Mouse (Mus musculus): Measurements from ENCODE around the gene Gab1. TPM values are rescaled to one million over a fixed set of nuclear protein-coding genes. Genes with fewer than 3 reads are reported as not detected.

Gab1 gene
- polyA plus RNA-seq (2016; fragmentation: Nextera tagmentation; extraction: Ambion mirVana): 12.9 and 13.0 TPM in 2 replicates

DNA sequence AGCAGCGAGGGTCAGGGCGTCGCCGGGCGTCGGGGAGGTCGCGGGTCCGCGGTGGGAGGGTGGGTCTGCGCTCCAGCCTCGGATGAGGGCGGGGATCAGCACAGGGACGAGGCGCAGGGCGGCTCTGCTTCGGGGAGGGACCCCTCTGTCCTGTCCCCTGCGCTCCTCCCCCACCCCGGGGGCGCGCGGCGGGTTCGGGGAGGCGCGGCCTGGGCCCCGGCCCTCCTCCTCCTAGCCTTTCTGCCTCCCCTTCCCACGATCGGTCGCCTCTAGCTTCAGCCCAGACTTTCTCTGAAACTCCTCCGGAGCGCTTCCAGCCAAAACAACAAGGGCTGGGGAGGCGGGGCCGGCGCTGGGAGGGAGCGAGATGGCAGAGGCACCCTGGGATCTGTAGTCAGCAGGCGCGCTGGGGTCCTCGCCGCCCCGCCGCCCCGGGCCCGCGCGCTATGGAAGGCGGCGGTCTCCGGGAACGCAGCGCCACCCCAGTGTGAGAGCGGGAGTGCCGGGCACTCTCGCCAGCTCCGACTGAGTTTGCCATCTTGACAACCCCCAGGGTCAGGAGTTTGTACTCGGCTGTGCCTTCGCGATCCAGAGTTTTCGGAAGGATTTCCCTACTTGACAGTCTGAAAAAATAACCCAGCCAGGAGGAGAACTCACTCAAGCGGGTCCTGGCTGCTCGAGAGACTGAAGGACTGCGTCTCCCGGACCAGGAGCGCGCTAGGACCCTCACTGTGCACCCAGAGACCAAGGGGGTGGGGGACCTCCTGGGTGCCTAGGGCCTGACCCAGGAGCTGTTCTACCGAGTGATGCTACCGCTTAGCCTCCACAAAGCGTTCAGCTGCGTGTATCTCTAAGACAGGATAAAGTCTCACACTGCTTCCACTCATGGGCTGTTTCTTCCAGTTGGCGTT, at the start of gene Gab1:
Gene Gab1, minus strand, starts transcription at position 324 of the 911 bp plus-strand sequence.
- Histone ChIP-seq H3K9me3 (replicated peaks) (0 out of 2 replicates have a peak, but pooled peaks cover 2% of the 10 kb centered on the region), H3K36me3 (no peaks in the 10 kb centered on the region), H3K4me1 (peaks cover 37% of the 10 kb centered on the region), H3K27ac (replicated peaks) (peak within 1 kb of the TSS; percentile 94), H3K27me3 (ENCODE audit: low read depth, poor library complexity, severe bottlenecking) (no peaks in the 10 kb centered on the region), H3K4me3 (peak within 1 kb of the TSS; percentile 74)
- 2% methylated on average over 70 of the region's 70 CpGs for WGBS
- peak; percentile 93 for DNase-seq (ENCODE audit: low spot score)

DNA sequence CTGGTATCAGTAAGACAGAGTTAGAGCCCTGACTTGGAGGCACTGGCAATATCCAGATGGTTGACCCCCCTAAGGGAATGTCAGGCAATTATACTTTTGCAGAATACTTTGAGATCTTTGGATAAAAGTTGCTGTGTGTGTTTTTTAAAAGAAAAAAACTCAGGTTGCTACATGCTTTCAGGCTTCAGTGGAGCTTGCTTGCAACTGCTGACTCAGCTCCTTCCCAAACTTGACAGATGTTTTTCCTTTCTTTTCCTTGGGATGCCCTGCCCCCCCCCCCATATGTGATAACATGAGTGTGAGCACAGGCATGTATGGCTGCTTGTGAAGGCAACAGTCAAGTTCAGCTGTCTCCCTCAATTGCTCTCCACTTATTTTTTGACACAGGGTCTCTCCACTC, 48.5 kb upstream of the Gab1 start:
- no peaks in the 10 kb centered on the region for H3K36me3 ChIP-seq
- H3K27ac ChIP-seq (replicated peaks): no peak overlapping the region
- H3K9me3 ChIP-seq (replicated peaks): no peaks in the 10 kb centered on the region
- H3K4me3 ChIP-seq: no peak overlapping the region
- DNase-seq (ENCODE audit: low spot score): no peak
- H3K27me3 ChIP-seq (ENCODE audit: low read depth, poor library complexity, severe bottlenecking): no peaks in the 10 kb centered on the region
- H3K4me1 ChIP-seq: no peaks in the 10 kb centered on the region

DNA sequence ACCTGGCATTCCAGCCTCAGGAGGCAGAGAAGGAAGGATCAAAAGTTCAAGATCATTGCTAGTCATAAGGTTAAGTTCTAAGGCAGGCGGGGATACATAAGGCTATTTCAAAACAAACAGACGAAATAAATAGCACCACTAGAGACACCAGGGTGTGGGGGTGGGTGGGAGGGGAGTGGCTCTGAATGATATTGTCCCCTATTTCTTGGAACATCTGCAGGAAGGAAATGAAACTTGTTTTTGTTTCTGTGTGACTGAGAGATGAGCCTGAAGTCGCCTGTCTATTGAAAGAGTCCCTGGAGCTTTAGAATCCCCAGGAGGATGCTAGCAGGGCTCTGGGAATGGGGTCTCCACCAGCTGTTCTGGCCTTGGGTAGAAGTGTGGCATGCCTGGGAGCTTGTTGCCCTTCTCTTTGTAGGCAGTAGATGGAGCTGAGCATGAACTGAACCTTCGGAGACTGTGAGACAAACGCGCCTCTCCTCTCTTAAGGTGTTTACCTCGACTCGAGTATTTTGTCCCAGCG, 43.5 kb upstream of the Gab1 start:
- DNase-seq (ENCODE audit: low spot score): no peak
- Histone ChIP-seq H3K4me1 (no peaks in the 10 kb centered on the region), H3K4me3 (no peak overlapping the region), H3K27ac (replicated peaks) (no peak overlapping the region), H3K27me3 (ENCODE audit: low read depth, poor library complexity, severe bottlenecking) (no peaks in the 10 kb centered on the region), H3K36me3 (no peaks in the 10 kb centered on the region), H3K9me3 (replicated peaks) (no peaks in the 10 kb centered on the region)
- 75% methylated on average over 9 of the region's 9 CpGs for WGBS

DNA sequence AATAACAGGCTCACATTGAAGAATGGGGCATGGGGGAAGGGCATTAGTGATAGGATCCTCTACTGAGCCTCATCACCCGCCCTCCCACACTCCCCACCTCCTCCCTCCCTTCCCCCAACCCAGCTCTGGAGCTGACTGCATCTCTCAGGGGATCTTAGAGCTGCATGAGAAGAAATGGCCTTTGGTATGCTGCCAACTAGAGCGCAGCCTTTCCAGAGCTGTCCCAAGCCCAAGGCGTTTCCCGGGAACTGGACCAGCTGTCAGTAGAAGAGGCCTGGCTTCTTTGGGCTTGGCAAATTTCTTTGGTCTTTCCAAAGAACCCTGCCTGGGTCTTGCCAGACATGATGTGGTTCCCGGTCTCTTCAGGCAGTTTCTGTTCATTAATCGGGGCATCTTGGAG, 42.3 kb upstream of the Gab1 start:
- no peaks in the 10 kb centered on the region for H3K4me1 ChIP-seq
- H3K36me3 ChIP-seq: no peaks in the 10 kb centered on the region
- H3K27ac ChIP-seq (replicated peaks): no peak overlapping the region
- DNase-seq (ENCODE audit: low spot score): no peak
- no peak overlapping the region for H3K4me3 ChIP-seq
- H3K27me3 ChIP-seq (ENCODE audit: low read depth, poor library complexity, severe bottlenecking): no peaks in the 10 kb centered on the region
- 69% methylated on average over 6 of the region's 6 CpGs for WGBS
- H3K9me3 ChIP-seq (replicated peaks): no peaks in the 10 kb centered on the region

DNA sequence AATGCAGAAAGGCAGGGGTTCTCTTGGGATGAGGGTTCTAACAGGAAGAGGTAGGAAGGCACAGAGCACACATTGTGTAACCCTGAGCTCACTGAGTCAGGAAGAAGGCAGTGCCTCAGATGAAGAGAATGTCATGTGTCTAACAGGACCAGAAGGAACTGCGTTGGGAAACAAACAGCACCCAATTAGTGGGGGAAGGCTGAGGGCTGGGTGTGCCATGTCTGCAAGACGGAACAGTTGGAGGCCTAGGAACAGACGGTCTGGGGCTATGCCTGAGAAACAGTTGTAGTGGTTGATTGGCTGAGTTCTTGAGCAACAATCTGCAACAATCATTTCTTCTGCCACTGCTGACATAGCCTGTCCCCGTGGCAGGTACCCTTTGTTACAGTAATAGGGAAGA, 38.8 kb upstream of the Gab1 start:
- H3K27ac ChIP-seq (replicated peaks): no peak overlapping the region
- no peaks in the 10 kb centered on the region for H3K36me3 ChIP-seq
- DNase-seq (ENCODE audit: low spot score): no peak
- WGBS: 81% methylated on average over 4 of the region's 4 CpGs
- H3K4me3 ChIP-seq: no peak overlapping the region
- H3K4me1 ChIP-seq: no peaks in the 10 kb centered on the region
- H3K9me3 ChIP-seq (replicated peaks): no peaks in the 10 kb centered on the region
- no peaks in the 10 kb centered on the region for H3K27me3 ChIP-seq (ENCODE audit: low read depth, poor library complexity, severe bottlenecking)

DNA sequence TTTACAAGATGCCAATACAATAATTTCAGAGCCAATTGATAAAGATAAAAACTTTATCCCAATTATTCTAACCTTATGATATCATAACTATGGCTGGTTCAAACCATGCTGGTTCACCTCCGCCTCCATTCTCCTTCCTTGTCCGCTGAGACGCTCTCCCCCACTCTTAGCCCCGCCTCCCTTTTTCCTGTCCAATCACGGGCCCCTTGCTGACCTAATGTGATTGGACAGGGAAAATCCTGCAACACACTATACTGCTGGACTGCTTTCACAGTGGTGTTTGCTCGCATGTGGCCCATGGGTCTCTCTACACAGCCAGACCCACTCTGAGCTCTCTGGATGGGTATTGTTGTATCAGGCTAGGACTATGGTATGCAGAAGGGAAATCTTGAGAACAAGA, 38.2 kb upstream of the Gab1 start:
- no peak for DNase-seq (ENCODE audit: low spot score)
- H3K4me1 ChIP-seq: no peaks in the 10 kb centered on the region
- no peaks in the 10 kb centered on the region for H3K9me3 ChIP-seq (replicated peaks)
- no peaks in the 10 kb centered on the region for H3K27me3 ChIP-seq (ENCODE audit: low read depth, poor library complexity, severe bottlenecking)
- no peak overlapping the region for H3K27ac ChIP-seq (replicated peaks)
- no peak overlapping the region for H3K4me3 ChIP-seq
- H3K36me3 ChIP-seq: no peaks in the 10 kb centered on the region
- 92% methylated on average over 6 of the region's 6 CpGs for WGBS

DNA sequence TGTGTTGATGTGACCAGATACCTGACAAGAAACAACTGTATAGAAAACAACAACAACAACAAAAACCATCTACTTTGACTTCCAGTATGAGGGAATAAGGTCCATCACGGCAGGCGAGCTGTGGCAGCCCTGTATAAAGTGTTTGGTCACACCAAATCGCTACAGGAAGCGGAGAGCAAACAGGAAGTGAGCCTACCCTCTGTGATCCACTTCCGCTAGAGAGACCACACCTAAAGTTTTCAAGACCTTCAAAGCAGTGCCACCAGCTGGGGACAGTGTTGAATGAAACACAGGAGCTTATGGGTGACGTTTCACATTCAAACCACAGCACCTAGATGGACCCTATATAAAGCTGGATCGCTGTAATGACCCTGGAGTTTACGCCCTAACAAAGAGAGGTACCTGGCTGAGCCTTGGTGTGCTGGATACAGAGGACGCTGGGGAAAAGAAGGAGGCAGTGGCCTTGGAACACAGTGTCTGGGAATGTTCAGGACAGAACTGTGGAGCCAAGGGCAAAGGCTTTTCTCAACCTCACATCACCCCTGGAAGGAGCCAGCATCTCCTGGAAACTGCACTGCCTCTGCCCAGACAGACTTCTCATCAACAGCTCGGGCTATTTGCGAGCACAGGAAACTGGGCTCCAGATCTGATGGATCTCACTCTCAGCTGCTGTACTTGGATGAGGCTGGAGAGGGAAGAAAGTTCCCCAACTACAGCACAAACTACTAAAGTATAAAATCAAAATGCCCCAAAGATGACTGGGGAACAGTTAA, 36.3 kb upstream of the Gab1 start:
- Histone ChIP-seq H3K36me3 (no peaks in the 10 kb centered on the region), H3K9me3 (replicated peaks) (no peaks in the 10 kb centered on the region), H3K4me1 (peaks cover 3% of the 10 kb centered on the region; the same call in 1 of the 2 replicates), H3K27me3 (ENCODE audit: low read depth, poor library complexity, severe bottlenecking) (no peaks in the 10 kb centered on the region), H3K27ac (replicated peaks) (no peak overlapping the region), H3K4me3 (no peak overlapping the region)
- 83% methylated on average over 11 of the region's 11 CpGs for WGBS
- no peak for DNase-seq (ENCODE audit: low spot score)

DNA sequence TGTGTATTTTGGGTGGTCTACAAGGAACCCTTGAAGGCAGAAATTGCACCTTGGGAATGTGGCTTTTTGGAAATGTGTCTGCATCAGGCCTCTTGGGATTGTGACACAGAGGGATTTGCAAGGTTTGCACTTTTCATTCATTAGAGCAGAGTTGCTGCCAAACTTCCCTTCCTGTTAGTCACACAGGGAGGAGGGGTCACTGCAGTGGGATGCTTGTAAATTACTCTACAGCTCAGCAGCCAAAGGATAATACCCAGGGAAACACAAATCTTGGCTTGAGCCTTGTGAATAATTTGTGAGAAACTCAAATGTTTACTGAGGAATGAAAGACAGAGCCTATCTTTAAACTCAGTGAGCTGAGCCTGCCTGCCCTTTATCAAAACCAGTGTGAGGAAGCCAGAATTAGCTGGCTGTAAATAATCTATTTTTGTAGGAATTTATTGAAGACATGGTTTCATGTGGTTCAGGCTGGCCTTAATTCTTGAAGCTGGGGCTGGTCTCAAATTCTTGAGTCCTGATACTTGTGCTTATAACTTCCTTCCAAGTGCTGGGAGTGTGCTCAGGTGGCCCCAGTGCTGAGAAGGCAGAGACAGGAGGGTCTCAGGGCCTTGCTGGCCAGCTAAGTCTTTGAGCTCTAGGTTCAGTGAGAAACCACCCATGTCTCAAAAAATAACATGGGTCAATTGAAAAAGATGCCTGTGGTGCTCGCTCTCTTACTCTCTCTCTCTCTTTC, 32.9 kb upstream of the Gab1 start:
- no peaks in the 10 kb centered on the region for H3K36me3 ChIP-seq
- H3K27me3 ChIP-seq (ENCODE audit: low read depth, poor library complexity, severe bottlenecking): no peaks in the 10 kb centered on the region
- H3K4me3 ChIP-seq: no peak overlapping the region
- no peak for DNase-seq (ENCODE audit: low spot score)
- peaks cover 3% of the 10 kb centered on the region; the same call in 1 of the 2 replicates for H3K4me1 ChIP-seq
- H3K27ac ChIP-seq (replicated peaks): peak overlapping the region; percentile 10; the same call in 1 of the 2 replicates
- WGBS: 73% methylated on average over 1 of the region's 1 CpGs
- no peaks in the 10 kb centered on the region for H3K9me3 ChIP-seq (replicated peaks)

DNA sequence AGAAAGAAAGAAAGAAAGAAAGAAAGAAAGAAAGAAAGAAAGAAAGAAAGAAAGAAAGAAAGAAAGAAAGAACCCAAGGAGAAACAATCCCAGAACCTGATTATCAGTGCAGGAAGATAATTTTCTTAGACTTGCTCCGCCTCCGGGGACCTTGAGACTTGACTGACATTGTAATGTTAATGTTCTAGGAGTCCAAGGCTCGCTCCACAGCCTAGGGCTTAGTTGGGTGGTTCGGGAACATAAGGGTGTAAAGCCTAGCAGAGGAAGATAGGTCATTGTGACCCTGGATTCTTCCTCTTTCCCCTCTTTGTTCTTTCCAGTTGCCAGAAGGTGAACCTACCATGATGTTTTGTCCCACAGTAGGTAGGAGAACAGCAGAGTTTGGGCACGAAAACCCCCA, 31.1 kb upstream of the Gab1 start:
- 80% methylated on average over 5 of the region's 5 CpGs for WGBS
- H3K9me3 ChIP-seq (replicated peaks): no peaks in the 10 kb centered on the region
- no peak overlapping the region for H3K4me3 ChIP-seq
- peaks cover 3% of the 10 kb centered on the region; the same call in 1 of the 2 replicates for H3K4me1 ChIP-seq
- no peaks in the 10 kb centered on the region for H3K36me3 ChIP-seq
- no peaks in the 10 kb centered on the region for H3K27me3 ChIP-seq (ENCODE audit: low read depth, poor library complexity, severe bottlenecking)
- DNase-seq (ENCODE audit: low spot score): no peak
- no peak overlapping the region for H3K27ac ChIP-seq (replicated peaks)

DNA sequence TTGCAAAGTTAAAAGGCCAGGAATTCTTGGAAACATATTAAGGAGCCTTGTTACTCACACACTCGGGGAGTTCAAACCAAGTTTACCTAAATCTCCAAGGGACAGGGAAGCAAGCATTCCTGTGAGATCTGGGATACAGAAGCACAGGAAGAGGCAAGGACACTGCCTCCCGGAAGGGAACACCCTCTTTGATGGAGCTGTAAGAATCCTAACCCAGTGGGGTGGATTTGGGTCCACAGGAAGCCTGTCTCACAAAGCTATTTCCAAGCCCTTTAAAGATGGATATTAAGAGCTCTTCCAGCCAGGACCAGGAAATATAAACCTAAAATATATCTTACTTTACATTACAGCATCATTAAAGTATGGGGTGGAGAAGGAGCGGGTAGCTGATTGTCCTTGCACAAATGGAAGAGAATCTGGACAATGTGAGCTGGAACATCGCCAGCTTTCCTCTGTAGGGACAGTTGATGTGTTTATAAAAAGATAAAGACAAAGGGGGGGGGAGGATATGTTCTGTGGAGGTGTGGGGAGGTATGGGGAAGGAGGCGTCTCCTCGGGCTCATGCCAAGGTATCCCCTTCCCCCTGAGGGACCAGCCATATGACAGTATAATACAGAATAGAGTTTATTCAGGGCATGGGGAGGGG, 28.1 kb upstream of the Gab1 start:
- DNase-seq (ENCODE audit: low spot score): no peak
- WGBS: 81% methylated on average over 6 of the region's 6 CpGs
- H3K27ac ChIP-seq (replicated peaks): no peak overlapping the region
- H3K4me3 ChIP-seq: no peak overlapping the region
- no peaks in the 10 kb centered on the region for H3K9me3 ChIP-seq (replicated peaks)
- H3K4me1 ChIP-seq: peaks cover 3% of the 10 kb centered on the region; the same call in 1 of the 2 replicates
- H3K27me3 ChIP-seq (ENCODE audit: low read depth, poor library complexity, severe bottlenecking): no peaks in the 10 kb centered on the region
- no peaks in the 10 kb centered on the region for H3K36me3 ChIP-seq

DNA sequence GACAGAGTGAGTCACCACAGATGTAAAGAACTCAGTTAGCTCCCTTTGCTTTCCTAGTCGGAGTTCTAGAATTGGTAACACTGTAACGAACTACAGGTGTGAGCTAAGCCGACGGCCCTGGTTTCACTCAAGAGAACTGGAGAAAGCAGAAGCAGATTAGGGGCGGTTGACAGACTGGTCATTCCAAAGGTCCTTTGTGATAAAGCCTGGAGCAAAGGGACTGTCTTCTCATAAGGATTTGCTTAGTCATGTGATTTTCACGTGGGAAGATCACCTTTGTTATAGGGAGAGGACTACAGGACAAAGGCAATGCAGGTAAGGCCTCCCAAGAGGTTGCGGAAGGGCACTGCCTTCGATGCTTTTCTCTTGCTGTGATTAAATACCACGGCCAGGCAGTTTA, 22.0 kb upstream of the Gab1 start:
- H3K36me3 ChIP-seq: no peaks in the 10 kb centered on the region
- no peaks in the 10 kb centered on the region for H3K27me3 ChIP-seq (ENCODE audit: low read depth, poor library complexity, severe bottlenecking)
- no peak overlapping the region for H3K4me3 ChIP-seq
- DNase-seq (ENCODE audit: low spot score): no peak
- WGBS: 86% methylated on average over 9 of the region's 9 CpGs
- H3K27ac ChIP-seq (replicated peaks): no peak overlapping the region
- H3K4me1 ChIP-seq: no peaks in the 10 kb centered on the region
- H3K9me3 ChIP-seq (replicated peaks): no peaks in the 10 kb centered on the region

DNA sequence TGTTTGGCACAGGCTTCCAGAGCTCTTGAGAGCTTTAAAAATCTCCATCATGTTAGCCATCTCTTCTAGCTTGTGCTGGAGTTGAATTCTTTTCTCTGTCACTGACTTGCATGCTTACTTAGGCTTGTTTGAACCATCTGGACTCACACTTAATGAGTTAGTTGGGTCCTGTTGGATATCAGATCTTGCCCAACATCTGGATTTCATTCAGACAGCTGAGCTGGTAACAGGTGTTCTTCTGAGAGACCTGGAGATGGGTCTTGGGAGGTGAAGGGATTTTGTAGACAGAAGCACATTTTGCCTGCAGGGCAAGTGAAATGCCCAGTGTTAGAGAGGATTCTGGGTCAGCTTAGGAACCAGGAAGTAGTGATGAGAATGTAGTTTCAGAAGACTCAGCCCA, 19.0 kb upstream of the Gab1 start:
- DNase-seq (ENCODE audit: low spot score): no peak
- H3K27ac ChIP-seq (replicated peaks): no peak overlapping the region
- H3K9me3 ChIP-seq (replicated peaks): no peaks in the 10 kb centered on the region
- H3K4me3 ChIP-seq: no peak overlapping the region
- H3K4me1 ChIP-seq: peaks cover 6% of the 10 kb centered on the region; the same call in 1 of the 2 replicates
- no peaks in the 10 kb centered on the region for H3K36me3 ChIP-seq
- H3K27me3 ChIP-seq (ENCODE audit: low read depth, poor library complexity, severe bottlenecking): no peaks in the 10 kb centered on the region

All from midbrain, embryonic 10.5 days (tissue).